Mouse (Mus musculus) E14TG2a.4 (cell line): ENCODE measurements around the gene Hyal6.

Experiments
- CTCF ChIP-seq: conservative IDR thresholded peaks from 2 replicates; pipeline ENCODE4 v1.5.1; 2014; ENCODE audit warnings: low read length
- POU5F1 ChIP-seq: IDR thresholded peaks from 2 replicates; pipeline ENCODE4 v1.6.1; 2014; ENCODE audit warnings: low read length, borderline replicate concordance

DNA sequence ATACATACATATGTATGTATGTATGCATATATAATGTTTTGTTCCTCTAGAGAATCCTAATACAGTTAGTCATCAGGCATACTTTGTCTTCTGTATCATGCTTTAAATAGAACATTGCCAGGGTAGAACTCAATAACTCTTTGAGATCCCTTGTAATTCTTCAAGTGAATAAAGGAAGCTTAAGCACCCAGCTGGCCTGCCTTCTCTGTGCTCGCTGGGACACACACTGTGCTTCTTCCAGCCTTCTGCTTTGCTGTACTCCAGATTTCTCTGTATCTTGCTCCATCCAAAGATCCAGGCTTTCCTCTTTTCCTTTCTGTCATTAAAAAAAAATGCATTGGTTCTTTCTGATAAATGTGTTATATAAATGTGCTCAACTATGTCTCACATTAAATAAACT is 45.2 kb upstream of the Hyal6 start:
- no peak for TF ChIP-seq CTCF
- TF ChIP-seq POU5F1 = no peak
